Mouse (Mus musculus): Measurements from ENCODE around the gene Cmah. TPM values are rescaled to one million over a fixed set of nuclear protein-coding genes. Genes with fewer than 3 reads are reported as not detected.
"Not testable (repeated sequence)": the region's sequence is repeated elsewhere in the genome, so short reads cannot be mapped to it uniquely, and the experiment has no call there.

Gene Cmah
- polyA plus RNA-seq, 1 experiment from 2014 or later = 0.14 TPM

DNA sequence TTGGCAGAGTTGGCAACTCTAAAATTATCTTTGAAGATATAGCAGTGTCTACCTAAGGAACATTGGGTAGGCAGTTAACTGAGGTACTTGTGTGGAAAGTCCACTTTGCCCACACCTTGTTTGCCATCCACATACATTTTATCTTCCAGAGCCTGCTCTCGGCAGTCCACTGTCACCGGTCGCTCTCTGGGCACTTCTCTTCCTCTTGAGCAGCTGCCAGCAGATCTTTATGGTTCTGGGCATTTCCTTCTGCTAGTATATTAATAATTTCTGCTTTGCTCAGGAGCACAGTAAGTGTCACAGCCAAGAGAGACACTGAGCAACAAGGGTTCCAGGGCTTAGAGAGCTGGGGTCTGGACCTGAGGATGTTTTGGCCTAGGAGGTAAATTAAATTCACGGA is 68.6 kb downstream of the Cmah start:
- 93% methylated on average over 4 of the region's 4 CpGs for WGBS
- Histone ChIP-seq H3K27me3 (ENCODE audit: control insufficient read depth, insufficient read depth, low read length) (no peaks in the 10 kb centered on the region), H3K27ac (replicated peaks; ENCODE audit: low read depth, low read length) (no peak overlapping the region), H3K4me3 (replicated peaks; ENCODE audit: low read depth, low read length) (no peak overlapping the region), H3K9ac (replicated peaks; ENCODE audit: low read length) (no peak overlapping the region), H3K4me1 (ENCODE audit: control insufficient read depth, insufficient read depth, low read length) (no peaks in the 10 kb centered on the region), H3K36me3 (ENCODE audit: control insufficient read depth, insufficient read depth, low read length) (no peaks in the 10 kb centered on the region), H3K9me3 (ENCODE audit: control insufficient read depth, low read length) (no peaks in the 10 kb centered on the region), H3K4me2 (ENCODE audit: low read length) (no peak overlapping the region)
- DNase-seq (no peak), ATAC-seq (ENCODE audit: low FRiP score, low TSS enrichment) (no peak)

DNA sequence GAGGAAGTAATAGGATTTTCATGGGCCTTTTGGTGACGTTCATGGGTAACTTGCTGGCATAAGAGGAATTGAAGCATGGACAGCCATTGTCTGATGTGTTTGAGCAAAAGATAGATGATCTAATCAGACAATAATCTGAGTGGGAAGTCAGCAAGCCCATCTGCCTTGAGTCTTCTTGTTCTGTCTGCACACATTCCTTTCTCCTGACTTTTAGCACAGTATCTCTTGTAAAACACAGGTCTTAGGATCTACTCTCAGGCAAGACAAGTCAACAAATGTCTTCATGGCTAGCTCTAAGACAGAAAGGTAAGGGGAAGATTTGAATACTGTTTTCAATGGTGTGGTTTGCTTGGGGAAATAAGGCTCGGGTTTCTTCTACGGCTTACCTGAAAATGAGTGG is 70.0 kb downstream of the Cmah start:
- no peaks in the 10 kb centered on the region for H3K27me3 ChIP-seq (ENCODE audit: control insufficient read depth, insufficient read depth, low read length)
- H3K9ac ChIP-seq (replicated peaks; ENCODE audit: low read length) = no peak overlapping the region
- H3K4me2 ChIP-seq (ENCODE audit: low read length) = no peak overlapping the region
- WGBS = 84% methylated on average over 3 of the region's 3 CpGs
- no peak overlapping the region for H3K27ac ChIP-seq (replicated peaks; ENCODE audit: low read depth, low read length)
- DNase-seq = no peak
- no peak for ATAC-seq (ENCODE audit: low FRiP score, low TSS enrichment)
- H3K9me3 ChIP-seq (ENCODE audit: control insufficient read depth, low read length) = no peaks in the 10 kb centered on the region
- no peaks in the 10 kb centered on the region for H3K36me3 ChIP-seq (ENCODE audit: control insufficient read depth, insufficient read depth, low read length)
- H3K4me3 ChIP-seq (replicated peaks; ENCODE audit: low read depth, low read length) = no peak overlapping the region
- H3K4me1 ChIP-seq (ENCODE audit: control insufficient read depth, insufficient read depth, low read length) = no peaks in the 10 kb centered on the region

DNA sequence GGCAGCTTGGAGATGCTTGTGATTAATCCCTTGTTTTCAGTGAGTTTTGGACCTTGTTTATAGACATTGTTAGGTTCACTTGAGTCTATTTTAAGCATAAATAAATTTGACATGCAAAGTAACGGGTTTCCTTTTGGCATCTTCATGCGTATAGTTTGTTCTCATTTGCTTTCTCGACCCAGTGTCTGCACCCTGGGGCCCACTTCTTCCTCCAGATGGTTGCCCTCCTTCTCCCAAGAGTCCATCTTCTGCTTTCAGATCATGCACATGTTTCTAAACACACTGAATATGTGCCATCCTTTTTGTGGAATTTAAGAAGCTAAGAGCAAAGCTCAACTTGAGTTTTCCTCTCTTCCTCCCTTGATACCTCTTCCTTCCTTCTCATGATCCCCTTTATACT is 71.3 kb downstream of the Cmah start:
- Histone ChIP-seq H3K36me3 (ENCODE audit: control insufficient read depth, insufficient read depth, low read length) (no peaks in the 10 kb centered on the region), H3K27ac (replicated peaks; ENCODE audit: low read depth, low read length) (no peak overlapping the region), H3K4me2 (ENCODE audit: low read length) (no peak overlapping the region), H3K9me3 (ENCODE audit: control insufficient read depth, low read length) (no peaks in the 10 kb centered on the region), H3K9ac (replicated peaks; ENCODE audit: low read length) (no peak overlapping the region), H3K4me1 (ENCODE audit: control insufficient read depth, insufficient read depth, low read length) (0 out of 2 replicates have a peak, but pooled peaks cover 2% of the 10 kb centered on the region), H3K27me3 (ENCODE audit: control insufficient read depth, insufficient read depth, low read length) (no peaks in the 10 kb centered on the region), H3K4me3 (replicated peaks; ENCODE audit: low read depth, low read length) (no peak overlapping the region)
- 83% methylated on average over 3 of the region's 3 CpGs for WGBS
- DNase-seq (no peak), ATAC-seq (ENCODE audit: low FRiP score, low TSS enrichment) (no peak)

DNA sequence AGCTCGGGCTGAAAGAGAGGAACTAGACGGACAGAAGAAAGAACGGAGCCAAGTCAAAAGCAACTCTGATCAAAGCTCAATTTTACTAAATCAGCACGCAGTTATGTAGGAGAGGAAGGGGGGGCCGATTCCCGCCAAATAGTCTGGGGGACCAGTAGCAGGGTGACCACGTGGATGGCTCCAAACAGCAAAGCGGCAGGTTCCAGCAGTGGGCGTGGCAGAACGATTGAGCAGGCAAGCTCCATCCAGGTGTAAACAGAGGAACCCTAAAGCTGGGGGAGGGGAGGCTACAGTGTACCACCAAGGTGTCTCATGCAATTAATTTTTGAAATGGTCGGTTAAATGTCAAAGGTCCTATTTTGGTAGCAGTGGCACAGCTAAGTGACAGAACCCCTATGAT is 74.6 kb downstream of the Cmah start:
- not testable (repeated sequence) for DNase-seq; H3K4me3 ChIP-seq (replicated peaks; ENCODE audit: low read depth, low read length); H3K36me3 ChIP-seq (ENCODE audit: control insufficient read depth, insufficient read depth, low read length); H3K27ac ChIP-seq (replicated peaks; ENCODE audit: low read depth, low read length); H3K9me3 ChIP-seq (ENCODE audit: control insufficient read depth, low read length); H3K9ac ChIP-seq (replicated peaks; ENCODE audit: low read length); H3K4me1 ChIP-seq (ENCODE audit: control insufficient read depth, insufficient read depth, low read length); H3K27me3 ChIP-seq (ENCODE audit: control insufficient read depth, insufficient read depth, low read length); ATAC-seq (ENCODE audit: low FRiP score, low TSS enrichment)
- 20% methylated on average over 11 of the region's 11 CpGs for WGBS
- H3K4me2 ChIP-seq (ENCODE audit: low read length) = peak overlapping the region; percentile 28; the same call in 1 of the 2 replicates

DNA sequence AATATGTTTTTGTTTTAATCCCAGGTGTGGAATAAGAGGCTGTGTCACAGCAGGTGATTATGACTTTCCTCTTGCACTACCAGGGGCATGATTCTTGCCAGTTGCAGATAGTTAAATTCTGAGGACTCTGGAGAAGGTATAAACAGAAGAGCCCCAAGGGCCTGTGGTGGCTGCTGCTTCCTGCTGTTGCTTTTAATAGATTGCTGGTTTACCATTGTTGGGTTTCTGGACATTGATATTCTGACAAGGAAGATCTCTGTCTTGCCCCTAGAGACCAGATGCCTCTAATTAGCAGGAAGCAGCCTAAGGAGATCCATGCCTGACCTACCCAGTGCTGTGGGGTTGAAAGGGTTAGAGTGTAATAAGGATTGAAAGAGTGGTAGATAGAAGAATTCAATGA is 75.8 kb downstream of the Cmah start:
- Histone ChIP-seq H3K4me1 (ENCODE audit: control insufficient read depth, insufficient read depth, low read length) (0 out of 2 replicates have a peak, but pooled peaks cover 2% of the 10 kb centered on the region), H3K4me3 (replicated peaks; ENCODE audit: low read depth, low read length) (no peak overlapping the region), H3K36me3 (ENCODE audit: control insufficient read depth, insufficient read depth, low read length) (no peaks in the 10 kb centered on the region), H3K4me2 (ENCODE audit: low read length) (no peak overlapping the region), H3K27ac (replicated peaks; ENCODE audit: low read depth, low read length) (no peak overlapping the region), H3K9ac (replicated peaks; ENCODE audit: low read length) (no peak overlapping the region), H3K27me3 (ENCODE audit: control insufficient read depth, insufficient read depth, low read length) (no peaks in the 10 kb centered on the region), H3K9me3 (ENCODE audit: control insufficient read depth, low read length) (no peaks in the 10 kb centered on the region)
- peak; percentile 19 for DNase-seq
- ATAC-seq (ENCODE audit: low FRiP score, low TSS enrichment) = no peak

DNA sequence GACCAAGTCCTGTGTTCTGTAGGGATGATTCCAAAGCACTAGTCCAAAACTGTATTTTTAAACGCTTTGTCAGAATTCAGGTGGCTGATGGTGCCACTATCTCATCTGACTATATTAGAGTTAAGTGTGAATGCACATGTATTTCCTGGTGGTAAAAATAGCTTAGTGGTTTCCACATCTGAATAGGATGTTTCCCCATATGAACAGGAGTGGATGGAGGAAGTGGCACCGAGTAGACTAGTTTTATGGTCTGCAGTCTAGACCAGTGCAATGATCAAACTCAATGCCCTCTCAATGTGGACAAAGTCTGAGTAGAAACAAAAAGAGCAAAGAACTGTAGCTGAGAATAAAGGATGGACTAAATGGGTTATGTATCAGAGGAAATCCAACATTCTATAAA is 79.6 kb downstream of the Cmah start:
- 0 out of 2 replicates have a peak, but pooled peaks cover 2% of the 10 kb centered on the region for H3K4me1 ChIP-seq (ENCODE audit: control insufficient read depth, insufficient read depth, low read length)
- no peak overlapping the region for H3K4me2 ChIP-seq (ENCODE audit: low read length)
- H3K4me3 ChIP-seq (replicated peaks; ENCODE audit: low read depth, low read length) = no peak overlapping the region
- no peak for ATAC-seq (ENCODE audit: low FRiP score, low TSS enrichment)
- H3K27ac ChIP-seq (replicated peaks; ENCODE audit: low read depth, low read length) = no peak overlapping the region
- 90% methylated on average over 2 of the region's 2 CpGs for WGBS
- no peaks in the 10 kb centered on the region for H3K9me3 ChIP-seq (ENCODE audit: control insufficient read depth, low read length)
- H3K27me3 ChIP-seq (ENCODE audit: control insufficient read depth, insufficient read depth, low read length) = no peaks in the 10 kb centered on the region
- no peak overlapping the region for H3K9ac ChIP-seq (replicated peaks; ENCODE audit: low read length)
- no peak for DNase-seq
- no peaks in the 10 kb centered on the region for H3K36me3 ChIP-seq (ENCODE audit: control insufficient read depth, insufficient read depth, low read length)

DNA sequence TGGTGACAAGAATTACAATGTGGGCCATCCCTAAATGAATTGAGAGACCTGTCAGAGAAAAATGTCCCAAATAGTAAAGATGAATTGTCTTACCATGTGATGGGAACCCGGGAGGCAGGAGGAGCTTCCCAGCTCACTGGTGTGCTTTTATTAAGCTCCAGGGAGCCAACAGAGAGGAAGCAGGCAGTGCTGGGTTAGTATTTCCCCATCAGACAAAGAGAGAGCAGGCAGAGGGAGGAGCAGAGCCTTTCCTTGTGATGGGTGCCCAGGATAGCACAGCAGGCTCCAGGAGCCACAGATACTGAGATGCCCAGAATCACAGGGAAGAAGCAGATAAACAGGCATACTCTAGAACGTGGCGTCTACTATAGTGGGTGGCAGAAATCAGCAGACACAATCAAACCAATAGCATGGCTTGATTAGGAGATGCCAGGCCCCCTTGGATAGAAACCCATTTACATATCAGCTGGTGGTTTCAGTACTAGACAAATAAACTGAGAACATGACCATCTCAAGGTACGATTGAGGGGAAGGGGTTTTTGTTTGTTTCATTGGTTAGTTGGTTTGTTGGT is 87.5 kb downstream of the Cmah start:
- Histone ChIP-seq H3K9ac (replicated peaks; ENCODE audit: low read length) (no peak overlapping the region), H3K4me3 (replicated peaks; ENCODE audit: low read depth, low read length) (no peak overlapping the region), H3K27ac (replicated peaks; ENCODE audit: low read depth, low read length) (no peak overlapping the region), H3K36me3 (ENCODE audit: control insufficient read depth, insufficient read depth, low read length) (no peaks in the 10 kb centered on the region), H3K9me3 (ENCODE audit: control insufficient read depth, low read length) (no peaks in the 10 kb centered on the region), H3K4me2 (ENCODE audit: low read length) (no peak overlapping the region), H3K27me3 (ENCODE audit: control insufficient read depth, insufficient read depth, low read length) (no peaks in the 10 kb centered on the region), H3K4me1 (ENCODE audit: control insufficient read depth, insufficient read depth, low read length) (no peaks in the 10 kb centered on the region)
- 52% methylated on average over 4 of the region's 4 CpGs for WGBS
- DNase-seq (no peak), ATAC-seq (ENCODE audit: low FRiP score, low TSS enrichment) (no peak)

DNA sequence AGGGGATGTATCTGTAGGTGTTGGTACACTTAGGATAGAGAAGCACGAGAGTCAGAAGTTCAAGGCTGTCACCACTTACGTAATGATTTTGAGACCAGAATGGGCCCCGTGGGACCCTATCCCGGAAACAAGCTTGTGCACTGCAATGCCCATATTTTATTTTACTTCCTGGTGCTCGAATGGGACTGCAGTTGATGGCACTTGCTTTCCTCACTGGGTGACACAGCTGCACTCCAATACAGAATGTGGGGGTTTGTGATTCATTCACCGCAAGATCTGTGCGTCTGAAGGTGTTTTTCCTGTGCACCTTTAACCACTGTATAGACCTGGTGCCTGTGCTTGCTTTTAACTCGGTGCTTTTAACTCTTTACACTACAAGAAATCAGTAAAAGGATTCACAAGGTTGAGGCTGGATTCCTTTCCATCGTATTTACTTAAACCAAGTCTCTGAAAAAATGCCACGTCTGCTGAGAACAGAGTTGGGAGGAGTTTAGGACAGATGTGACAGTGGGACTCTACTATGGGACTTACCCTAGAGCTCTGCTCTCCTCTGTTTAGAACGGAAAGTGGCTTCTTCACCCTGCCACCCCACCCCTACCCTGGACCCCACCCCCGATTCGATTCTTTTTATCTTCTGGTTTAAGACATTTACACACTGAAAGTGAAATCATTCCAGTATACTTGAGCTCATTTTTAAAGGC is 88.5 kb downstream of the Cmah start:
- DNase-seq (no peak), ATAC-seq (ENCODE audit: low FRiP score, low TSS enrichment) (no peak)
- no peak overlapping the region for H3K9ac ChIP-seq (replicated peaks; ENCODE audit: low read length)
- H3K36me3 ChIP-seq (ENCODE audit: control insufficient read depth, insufficient read depth, low read length) = no peaks in the 10 kb centered on the region
- WGBS = 86% methylated on average over 13 of the region's 13 CpGs
- no peaks in the 10 kb centered on the region for H3K9me3 ChIP-seq (ENCODE audit: control insufficient read depth, low read length)
- H3K4me3 ChIP-seq (replicated peaks; ENCODE audit: low read depth, low read length) = no peak overlapping the region
- H3K27ac ChIP-seq (replicated peaks; ENCODE audit: low read depth, low read length) = no peak overlapping the region
- H3K4me2 ChIP-seq (ENCODE audit: low read length) = no peak overlapping the region
- H3K4me1 ChIP-seq (ENCODE audit: control insufficient read depth, insufficient read depth, low read length) = no peaks in the 10 kb centered on the region
- H3K27me3 ChIP-seq (ENCODE audit: control insufficient read depth, insufficient read depth, low read length) = no peaks in the 10 kb centered on the region

DNA sequence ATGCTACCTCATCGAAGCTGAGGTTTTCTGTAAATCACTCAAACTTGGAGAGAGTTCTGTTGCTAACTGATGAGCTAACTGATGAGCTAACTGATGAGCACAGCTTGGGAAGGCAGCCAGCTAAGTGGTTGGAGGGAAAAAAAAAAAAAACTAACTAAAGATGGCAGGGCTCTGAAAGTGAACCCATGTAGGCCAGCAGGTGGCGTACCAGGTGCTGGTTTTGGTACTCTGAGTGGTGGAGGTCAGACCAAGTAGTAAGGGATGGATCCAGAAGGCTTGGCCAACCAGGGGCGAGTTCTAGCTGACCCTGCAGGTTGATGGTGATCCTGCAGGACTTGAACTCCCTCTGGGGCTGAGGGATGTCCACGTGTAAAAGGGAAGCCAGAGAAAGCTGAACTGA is 89.2 kb downstream of the Cmah start:
- DNase-seq (peak; percentile 26), ATAC-seq (ENCODE audit: low FRiP score, low TSS enrichment) (no peak)
- H3K4me2 ChIP-seq (ENCODE audit: low read length) = no peak overlapping the region
- no peaks in the 10 kb centered on the region for H3K4me1 ChIP-seq (ENCODE audit: control insufficient read depth, insufficient read depth, low read length)
- 51% methylated on average over 4 of the region's 4 CpGs for WGBS
- no peaks in the 10 kb centered on the region for H3K9me3 ChIP-seq (ENCODE audit: control insufficient read depth, low read length)
- H3K27ac ChIP-seq (replicated peaks; ENCODE audit: low read depth, low read length) = no peak overlapping the region
- no peaks in the 10 kb centered on the region for H3K36me3 ChIP-seq (ENCODE audit: control insufficient read depth, insufficient read depth, low read length)
- H3K4me3 ChIP-seq (replicated peaks; ENCODE audit: low read depth, low read length) = no peak overlapping the region
- no peaks in the 10 kb centered on the region for H3K27me3 ChIP-seq (ENCODE audit: control insufficient read depth, insufficient read depth, low read length)
- H3K9ac ChIP-seq (replicated peaks; ENCODE audit: low read length) = no peak overlapping the region

All from midbrain, embryonic 14.5 days (tissue).